In genomic region chr1:131199118-131199821, GRCm38 (mm10) we compare ENCODE assay signal across 9 mouse cellular contexts. TPM values are rescaled to one million over a fixed set of nuclear protein-coding genes. Genes with fewer than 3 reads are reported as not detected.
A peak's percentile ranks its signal among the peaks of the same experiment; 100 is the strongest.
DNase-seq lines count a peak whose midpoint lies in the region; ATAC-seq and TF ChIP-seq lines count a peak whose summit lies in the region.
"Had no signal": no experiment of that assay in that cellular context is flagged by ENCODE, and none has a peak within 500 bp of the region (broad histone marks: within the 10 kb centered on the region; RNA-seq: fewer than 3 reads in every experiment).

No protein-coding gene starts in this region.

- H3K9me3 ChIP-seq in intestine, embryonic 16.5 days (ENCODE audit: control insufficient read depth, low read length), result no peaks in the 10 kb centered on the region
- H3K9me3 ChIP-seq in heart, embryonic 12.5 days (replicated peaks), result no peaks in the 10 kb centered on the region
- H3K9me3 ChIP-seq: hindbrain, embryonic 15.5 days had no signal

- H3K9ac ChIP-seq in intestine, embryonic 16.5 days (ENCODE audit: low read depth, low read length), result no peak overlapping the region
- no peak overlapping the region for H3K9ac ChIP-seq in heart, embryonic 12.5 days
- H3K9ac ChIP-seq: hindbrain, embryonic 15.5 days had no signal

- peak; percentile 24; the same call in 1 of the 2 replicates for ATAC-seq in intestine, embryonic 16.5 days
- ATAC-seq in heart, embryonic 12.5 days (ENCODE audit: insufficient number of reproducible peaks, low FRiP score), result no peak

- H3K36me3 ChIP-seq in kidney, adult 2 months (ENCODE audit: control insufficient read depth, insufficient read depth, low read length), result no peaks in the 10 kb centered on the region
- no peaks in the 10 kb centered on the region for H3K36me3 ChIP-seq in intestine, embryonic 16.5 days (ENCODE audit: control insufficient read depth, insufficient read depth, low read length)
- H3K36me3 ChIP-seq in heart, embryonic 12.5 days, result no peaks in the 10 kb centered on the region
- H3K36me3 ChIP-seq: hindbrain, embryonic 15.5 days had no signal

- WGBS in kidney, adult 2 months, result 70% methylated on average over 18 of the region's 18 CpGs
- 70% methylated on average over 18 of the region's 18 CpGs for WGBS in intestine, embryonic 16.5 days
- WGBS in olfactory bulb, adult 2 months, result 87% methylated on average over 18 of the region's 18 CpGs
- WGBS in heart, embryonic 12.5 days, result 80% methylated on average over 18 of the region's 18 CpGs

- no peak for TF ChIP-seq CTCF in kidney, adult 2 months (conservative IDR thresholded peaks at IDR 0.05; ENCODE audit: insufficient read depth, insufficient read length, low read depth, low read length)
- TF ChIP-seq CTCF in olfactory bulb, adult 2 months (IDR thresholded peaks at IDR 0.05; ENCODE audit: insufficient read depth, low read depth, low read length), result no peak

- no peaks in the 10 kb centered on the region for H3K27me3 ChIP-seq in kidney, adult 2 months (replicated peaks; ENCODE audit: control insufficient read depth, insufficient read depth, low read length)
- no peaks in the 10 kb centered on the region for H3K27me3 ChIP-seq in intestine, embryonic 16.5 days (replicated peaks; ENCODE audit: control insufficient read depth, insufficient read depth, low read length)
- no peaks in the 10 kb centered on the region for H3K27me3 ChIP-seq in heart, embryonic 12.5 days (replicated peaks)
- H3K27me3 ChIP-seq: hindbrain, embryonic 15.5 days had no signal

- H3K27ac ChIP-seq in kidney, adult 2 months (ENCODE audit: insufficient read depth, low read depth, low read length), result no peak overlapping the region
- H3K27ac ChIP-seq in intestine, embryonic 16.5 days (ENCODE audit: low read length), result no peak overlapping the region
- H3K27ac ChIP-seq in olfactory bulb, adult 2 months (ENCODE audit: insufficient read depth, low read depth, low read length), result no peak overlapping the region
- H3K27ac ChIP-seq in heart, embryonic 12.5 days (ENCODE audit: poor library complexity, severe bottlenecking), result no peak overlapping the region
- H3K27ac ChIP-seq: hindbrain, embryonic 15.5 days had no signal

- H3K4me1 ChIP-seq in kidney, adult 2 months (ENCODE audit: control insufficient read depth, insufficient read depth, low read length), result no peaks in the 10 kb centered on the region
- H3K4me1 ChIP-seq in intestine, embryonic 16.5 days (ENCODE audit: control insufficient read depth, insufficient read depth, low read length), result peaks cover 8% of the 10 kb centered on the region; the same call in 1 of the 2 replicates
- H3K4me1 ChIP-seq in olfactory bulb, adult 2 months (ENCODE audit: control insufficient read depth, insufficient read depth, low read length), result no peaks in the 10 kb centered on the region
- H3K4me1 ChIP-seq in heart, embryonic 12.5 days (replicated peaks), result peaks cover 52% of the 10 kb centered on the region
- H3K4me1 ChIP-seq: hindbrain, embryonic 15.5 days had no signal

- peak overlapping the region; percentile 13; the same call in 1 of the 2 replicates for H3K4me3 ChIP-seq in kidney, adult 2 months (ENCODE audit: insufficient read depth, low read depth, low read length)
- H3K4me3 ChIP-seq in intestine, embryonic 16.5 days (ENCODE audit: low read length), result peak overlapping the region; percentile 16
- peak overlapping the region; percentile 2; the same call in 1 of the 2 replicates for H3K4me3 ChIP-seq in olfactory bulb, adult 2 months (ENCODE audit: insufficient read depth, low read depth, low read length)
- no peak overlapping the region for H3K4me3 ChIP-seq in heart, embryonic 12.5 days
- H3K4me3 ChIP-seq: hindbrain, embryonic 15.5 days had no signal

- peak; percentile 46 for DNase-seq in kidney, adult 2 months
- no peak for DNase-seq in kidney, adult 18-20 months
- DNase-seq in MEL-GATA-1-ER (ENCODE audit: extremely low read depth, low read depth), result peak; percentile 44
- DNase-seq in embryo, embryonic 10.5 days (ENCODE audit: low spot score), result no peak
- DNase-seq in testis, postnatal 14 days (ENCODE audit: low spot score), result no peak

- H3K4me2 ChIP-seq in intestine, embryonic 16.5 days (ENCODE audit: low read depth, low read length), result peak overlapping the region; percentile 21
- no peak overlapping the region for H3K4me2 ChIP-seq in heart, embryonic 12.5 days
- H3K4me2 ChIP-seq: hindbrain, embryonic 15.5 days had no signal

- no peak for TF ChIP-seq POLR2A in kidney, adult 2 months (IDR thresholded peaks at IDR 0.05; ENCODE audit: low read depth, low read length)
- no peak for TF ChIP-seq POLR2A in olfactory bulb, adult 2 months (IDR thresholded peaks at IDR 0.05; ENCODE audit: insufficient read depth, low read depth, low read length)

RNA-seq across cellular contexts. Expression of gene Rassf5, which starts 45.8 kb away (rescaled TPM):
- 3.8 and 5.7 TPM in 2 replicates for polyA plus RNA-seq in kidney, adult 2 months (2012; rRNA removed)
- 3.5 and 4.1 TPM in 2 replicates for polyA plus RNA-seq in intestine, embryonic 16.5 days (2015; fragmentation: Nextera tagmentation; extraction: Ambion mirVana)
- polyA plus RNA-seq in olfactory bulb, adult 2 months (2012; ENCODE audit: insufficient read depth, insufficient read length, low replicate concordance, missing spikeins), result not detected in 2 replicates
- polyA plus RNA-seq in heart, embryonic 12.5 days (2016; fragmentation: Nextera tagmentation; extraction: Ambion mirVana), result 27.0 and 27.2 TPM in 2 replicates

RNA-seq across cellular contexts. Expression of gene Eif2d, which starts 46.3 kb away (rescaled TPM):
- 32.1 and 35.5 TPM in 2 replicates for polyA plus RNA-seq in kidney, adult 2 months (2012; rRNA removed)
- 53.8 and 58.0 TPM in 2 replicates for polyA plus RNA-seq in intestine, embryonic 16.5 days (2015; fragmentation: Nextera tagmentation; extraction: Ambion mirVana)
- not detected in 2 replicates for polyA plus RNA-seq in olfactory bulb, adult 2 months (2012; ENCODE audit: insufficient read depth, insufficient read length, low replicate concordance, missing spikeins)
- 45.8 and 51.8 TPM in 2 replicates for polyA plus RNA-seq in heart, embryonic 12.5 days (2016; fragmentation: Nextera tagmentation; extraction: Ambion mirVana)

Comparison
In these comparisons a context has a peak if more than half of its experiments do, and no peak if none do; other contexts are left out.
1. DNase-seq: peak in kidney, adult 2 months (single experiment) and MEL-GATA-1-ER (single experiment); none in kidney, adult 18-20 months (single experiment), embryo, embryonic 10.5 days (single experiment) and testis, postnatal 14 days (single experiment).